Mouse (Mus musculus): Measurements from ENCODE around the gene Gm8138.
"Not testable (repeated sequence)": the region's sequence is repeated elsewhere in the genome, so short reads cannot be mapped to it uniquely, and the experiment has no call there.

Gene Gm8138

GRCm38 (mm10) chr14:43416250-43416649 lies at the start of gene Gm8138:
TSS of gene Gm8138 (minus strand) at chr14:43416350.
- not testable (repeated sequence) for DNase-seq (ENCODE audit: extremely low read depth, low read depth, low spot score)

- DNase-seq (ENCODE audit: extremely low read depth, low read depth, low spot score): not testable (repeated sequence)
Measured at GRCm38 (mm10) chr14:43361713-43362112, 54.4 kb downstream of the Gm8138 start.
